Mouse (Mus musculus): ENCODE results near the gene Stn1. TPM values are rescaled to one million over a fixed set of nuclear protein-coding genes. Genes with fewer than 3 reads are reported as not detected.

Stn1 gene
- total and polyA plus RNA-seq, 3 experiments = 15.7 to 20.0 (median 15.8) TPM

DNA sequence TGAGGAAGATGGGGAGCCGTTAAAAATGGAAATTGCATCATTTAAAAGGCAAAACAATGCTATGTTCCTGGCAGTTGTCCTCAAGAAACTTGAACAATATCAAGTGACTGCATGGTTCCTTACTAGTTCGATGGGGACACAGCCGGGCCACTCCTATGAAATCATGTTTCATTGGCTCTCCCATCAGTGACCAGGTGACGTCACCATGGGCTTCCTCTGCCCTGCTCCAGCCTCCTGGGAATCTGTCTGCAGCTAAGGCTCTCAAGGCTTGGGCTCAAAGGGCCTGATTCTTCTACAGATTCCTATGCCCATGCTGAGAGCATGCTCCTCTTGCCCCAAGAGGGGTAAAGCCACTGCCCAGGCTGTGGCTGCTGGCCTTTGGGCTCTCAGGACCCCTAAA, 12.3 kb upstream of the Stn1 start:
- Histone ChIP-seq H3K36me3 (ENCODE audit: control insufficient read depth, insufficient read depth, low read length) (no peaks in the 10 kb centered on the region), H3K4me1 (ENCODE audit: control insufficient read depth, insufficient read depth, low read length) (no peaks in the 10 kb centered on the region), H3K27me3 (ENCODE audit: control insufficient read depth, insufficient read depth, low read length) (no peaks in the 10 kb centered on the region), H3K79me2 (replicated peaks; ENCODE audit: control insufficient read depth, insufficient read depth, low read length) (no peaks in the 10 kb centered on the region), H3K4me3 (no peak overlapping the region), H3K27ac (no peak overlapping the region), H3K9ac (ENCODE audit: low read depth, low read length) (no peak overlapping the region)
- 54% methylated on average over 4 of the region's 4 CpGs for WGBS
- TF ChIP-seq EP300 (IDR thresholded peaks at IDR 0.05; ENCODE audit: insufficient read depth, low read depth, low read length) (no peak), POLR2A (IDR thresholded peaks at IDR 0.05; ENCODE audit: insufficient read depth, low read depth, low read length) (no peak)
- intact Hi-C loops (cut with DNase I) = no loop called here
- DNase-seq = no peak

DNA sequence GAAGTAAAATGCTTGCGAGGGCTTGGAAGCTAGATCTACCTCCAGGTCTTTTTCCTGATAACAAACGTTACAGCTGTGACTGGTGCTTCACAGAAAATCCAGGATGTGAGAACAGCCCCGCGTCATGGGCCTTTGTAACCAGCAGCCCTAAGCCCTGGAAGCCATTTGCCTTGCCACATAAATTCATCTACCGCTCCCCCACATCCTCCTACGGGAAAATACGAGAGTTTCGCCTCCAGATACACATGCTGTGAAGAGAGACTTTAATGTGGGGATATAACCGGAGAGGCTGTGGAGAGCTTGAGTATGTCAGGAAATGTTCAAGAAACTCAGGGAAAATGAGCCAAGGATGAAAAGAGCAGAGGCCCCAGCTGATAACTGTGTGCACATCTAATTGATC, 11.9 kb upstream of the Stn1 start:
- no peaks in the 10 kb centered on the region for H3K4me1 ChIP-seq (ENCODE audit: control insufficient read depth, insufficient read depth, low read length)
- TF ChIP-seq EP300 (IDR thresholded peaks at IDR 0.05; ENCODE audit: insufficient read depth, low read depth, low read length) (no peak), CTCF (IDR thresholded peaks at IDR 0.05) (no peak), POLR2A (IDR thresholded peaks at IDR 0.05; ENCODE audit: insufficient read depth, low read depth, low read length) (no peak)
- no peak overlapping the region for H3K27ac ChIP-seq
- no peak overlapping the region for H3K9ac ChIP-seq (ENCODE audit: low read depth, low read length)
- intact Hi-C loops (cut with DNase I) = no loop called here
- no peaks in the 10 kb centered on the region for H3K27me3 ChIP-seq (ENCODE audit: control insufficient read depth, insufficient read depth, low read length)
- no peak for DNase-seq
- 79% methylated on average over 9 of the region's 9 CpGs for WGBS
- no peak overlapping the region for H3K4me3 ChIP-seq
- no peaks in the 10 kb centered on the region for H3K36me3 ChIP-seq (ENCODE audit: control insufficient read depth, insufficient read depth, low read length)
- H3K79me2 ChIP-seq (replicated peaks; ENCODE audit: control insufficient read depth, insufficient read depth, low read length) = no peaks in the 10 kb centered on the region

DNA sequence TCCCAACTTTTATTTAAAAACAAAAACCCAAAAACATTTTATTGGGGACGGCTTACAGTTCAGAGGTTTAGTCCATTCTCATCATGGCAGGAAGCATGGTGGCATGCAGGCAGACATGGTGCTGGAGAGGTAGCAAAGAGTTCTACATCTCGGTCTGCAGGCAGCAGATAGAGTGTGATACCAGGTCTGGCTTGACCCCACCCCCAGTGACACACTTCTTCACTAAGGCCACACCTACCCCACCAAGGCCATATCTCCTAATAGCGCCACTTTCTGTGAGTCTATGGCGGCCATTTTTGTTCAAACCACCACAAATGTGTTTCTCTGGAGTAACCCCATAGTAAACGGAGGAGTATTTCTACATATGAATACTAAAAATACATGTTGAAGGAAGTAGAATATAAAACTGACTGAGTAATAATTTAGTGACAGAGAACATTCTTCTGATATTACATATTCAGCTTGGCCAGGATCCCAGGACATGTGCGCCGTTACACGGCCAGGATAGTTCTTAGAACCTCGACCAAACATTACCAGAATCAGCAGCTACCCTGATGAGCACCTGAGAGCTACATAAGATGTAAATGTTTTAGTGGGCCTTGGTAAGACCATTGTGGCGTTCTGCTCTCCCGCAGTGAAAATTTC, 11.2 kb upstream of the Stn1 start:
- Histone ChIP-seq H3K27ac (no peak overlapping the region), H3K27me3 (ENCODE audit: control insufficient read depth, insufficient read depth, low read length) (no peaks in the 10 kb centered on the region), H3K4me3 (no peak overlapping the region), H3K79me2 (replicated peaks; ENCODE audit: control insufficient read depth, insufficient read depth, low read length) (no peaks in the 10 kb centered on the region), H3K9ac (ENCODE audit: low read depth, low read length) (no peak overlapping the region), H3K36me3 (ENCODE audit: control insufficient read depth, insufficient read depth, low read length) (no peaks in the 10 kb centered on the region), H3K4me1 (ENCODE audit: control insufficient read depth, insufficient read depth, low read length) (no peaks in the 10 kb centered on the region)
- WGBS = 78% methylated on average over 11 of the region's 11 CpGs
- intact Hi-C loops (cut with DNase I) = no loop called here
- TF ChIP-seq CTCF (IDR thresholded peaks at IDR 0.05) = no peak
- DNase-seq = no peak

DNA sequence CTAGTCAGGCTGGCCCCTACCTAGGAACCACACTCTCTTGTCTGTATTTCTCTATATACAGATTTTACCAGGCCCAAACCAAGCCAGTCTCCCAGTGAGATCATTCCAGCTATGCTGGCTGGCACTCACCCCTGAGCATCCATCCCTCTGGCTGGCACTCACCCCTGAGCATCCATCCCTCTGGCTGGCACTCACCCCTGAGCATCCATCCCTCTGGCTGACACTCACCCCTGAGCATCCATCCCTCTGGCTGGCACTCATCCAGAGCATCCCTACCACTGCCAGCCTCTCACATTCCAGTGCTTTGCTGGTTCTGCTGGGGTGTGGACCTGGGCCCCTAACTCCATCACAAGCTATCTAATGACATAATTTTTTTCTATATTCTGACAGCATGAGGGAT, 8.2 kb upstream of the Stn1 start:
- H3K27me3 ChIP-seq (ENCODE audit: control insufficient read depth, insufficient read depth, low read length) = no peaks in the 10 kb centered on the region

DNA sequence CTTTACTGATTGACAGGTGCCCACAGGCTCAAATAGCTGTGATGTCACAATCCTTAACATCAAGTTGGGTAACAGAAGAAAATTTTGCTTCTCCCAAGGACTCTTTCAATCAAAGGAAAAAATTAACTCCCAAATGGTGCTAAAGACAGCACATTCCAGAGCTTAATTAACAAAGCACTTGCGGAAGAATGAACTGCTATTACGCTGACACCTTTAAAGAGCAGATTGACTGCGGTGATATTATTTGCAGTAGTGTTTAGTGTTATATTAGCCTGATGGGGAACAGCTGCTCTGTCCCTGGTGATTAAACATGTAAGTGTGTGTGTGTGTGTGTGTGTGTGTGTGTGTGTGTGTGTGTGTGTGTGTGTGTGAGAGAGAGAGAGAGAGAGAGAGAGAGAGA, 7.7 kb upstream of the Stn1 start:
- WGBS = 76% methylated on average over 3 of the region's 3 CpGs

More for the DNA sequence above, 8.2 kb upstream of the Stn1 start:
- TF ChIP-seq CTCF (IDR thresholded peaks at IDR 0.05) = no peak
- TF ChIP-seq EP300 (IDR thresholded peaks at IDR 0.05; ENCODE audit: insufficient read depth, low read depth, low read length) = no peak
- TF ChIP-seq POLR2A (IDR thresholded peaks at IDR 0.05; ENCODE audit: insufficient read depth, low read depth, low read length) = no peak
- no peak for DNase-seq
- Histone ChIP-seq H3K9ac (ENCODE audit: low read depth, low read length) (no peak overlapping the region), H3K27ac (no peak overlapping the region), H3K4me3 (no peak overlapping the region), H3K4me1 (ENCODE audit: control insufficient read depth, insufficient read depth, low read length) (no peaks in the 10 kb centered on the region), H3K79me2 (replicated peaks; ENCODE audit: control insufficient read depth, insufficient read depth, low read length) (no peaks in the 10 kb centered on the region), H3K36me3 (ENCODE audit: control insufficient read depth, insufficient read depth, low read length) (no peaks in the 10 kb centered on the region)
- intact Hi-C loops (cut with DNase I) = no loop called here

DNA sequence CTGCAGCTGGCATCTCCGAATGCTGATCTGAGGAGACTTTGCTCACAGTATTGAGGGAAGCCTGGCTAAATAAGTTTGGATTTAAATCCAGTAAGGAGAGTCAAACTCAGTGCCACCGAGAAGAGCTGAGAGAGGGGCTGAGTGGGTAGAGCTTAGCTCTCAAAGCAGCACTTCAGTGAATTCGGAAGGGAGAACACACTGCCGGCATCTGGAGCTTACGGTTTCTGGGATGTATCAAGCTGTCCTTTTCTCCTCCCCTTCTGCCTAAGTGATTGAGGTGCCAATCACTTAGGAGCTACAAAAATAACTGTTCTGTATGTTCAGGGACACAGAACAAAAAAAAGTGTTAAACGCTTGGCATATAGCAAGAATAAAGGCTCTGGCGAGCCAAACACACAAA, 5.1 kb upstream of the Stn1 start:
- Histone ChIP-seq H3K4me1 (ENCODE audit: control insufficient read depth, insufficient read depth, low read length) (peaks cover 7% of the 10 kb centered on the region), H3K27ac (no peak overlapping the region), H3K79me2 (replicated peaks; ENCODE audit: control insufficient read depth, insufficient read depth, low read length) (no peaks in the 10 kb centered on the region), H3K9ac (ENCODE audit: low read depth, low read length) (no peak overlapping the region), H3K36me3 (ENCODE audit: control insufficient read depth, insufficient read depth, low read length) (no peaks in the 10 kb centered on the region; the same call in 1 of the 2 replicates), H3K4me3 (no peak overlapping the region), H3K27me3 (ENCODE audit: control insufficient read depth, insufficient read depth, low read length) (no peaks in the 10 kb centered on the region)
- DNase-seq = no peak
- WGBS = 48% methylated on average over 7 of the region's 7 CpGs
- no peak for TF ChIP-seq CTCF (IDR thresholded peaks at IDR 0.05)
- no peak for TF ChIP-seq EP300 (IDR thresholded peaks at IDR 0.05; ENCODE audit: insufficient read depth, low read depth, low read length)
- intact Hi-C loops (cut with DNase I) = no loop called here

More for the DNA sequence above, 7.7 kb upstream of the Stn1 start:
- no peaks in the 10 kb centered on the region for H3K4me1 ChIP-seq (ENCODE audit: control insufficient read depth, insufficient read depth, low read length)
- H3K4me3 ChIP-seq = no peak overlapping the region
- intact Hi-C loops (cut with DNase I) = no loop called here
- H3K27ac ChIP-seq = no peak overlapping the region
- H3K27me3 ChIP-seq (ENCODE audit: control insufficient read depth, insufficient read depth, low read length) = no peaks in the 10 kb centered on the region
- no peak overlapping the region for H3K9ac ChIP-seq (ENCODE audit: low read depth, low read length)
- no peaks in the 10 kb centered on the region for H3K36me3 ChIP-seq (ENCODE audit: control insufficient read depth, insufficient read depth, low read length)
- TF ChIP-seq CTCF (IDR thresholded peaks at IDR 0.05) = no peak
- no peak for TF ChIP-seq EP300 (IDR thresholded peaks at IDR 0.05; ENCODE audit: insufficient read depth, low read depth, low read length)
- no peak for TF ChIP-seq POLR2A (IDR thresholded peaks at IDR 0.05; ENCODE audit: insufficient read depth, low read depth, low read length)
- H3K79me2 ChIP-seq (replicated peaks; ENCODE audit: control insufficient read depth, insufficient read depth, low read length) = no peaks in the 10 kb centered on the region
- no peak for DNase-seq

All from heart, adult 2 months (tissue).